Mouse (Mus musculus) liver, embryonic 16.5 days (tissue): ENCODE results near the gene Pdik1l. TPM values are rescaled to one million over a fixed set of nuclear protein-coding genes. Genes with fewer than 3 reads are reported as not detected.
"Not testable (repeated sequence)": the region's sequence is repeated elsewhere in the genome, so short reads cannot be mapped to it uniquely, and the experiment has no call there.

ENCODE experiments used
- ATAC-seq: fragments of 200-750 bp; cut with Nextera tagmentation; 2 replicates; pipeline ENCODE4 v1.8.0; 2017; ENCODE audit warnings: low read depth, mild to moderate bottlenecking, moderate number of reproducible peaks, moderate library complexity
- H3K27ac ChIP-seq: fragments of 300-500 bp; sonication (generic); 2 replicates; pipeline ENCODE4 v1.5.1; 2014; ENCODE audit warnings: mild to moderate bottlenecking, low read length
- H3K27me3 ChIP-seq: fragments of 300-500 bp; sonication (generic); 2 replicates; pipeline ENCODE4 v1.6.1; 2014; ENCODE audit warnings: low read depth, low read length, mixed read lengths; ENCODE audit not compliant: control insufficient read depth, insufficient read depth
- H3K36me3 ChIP-seq: fragments of 300-500 bp; sonication (generic); 2 replicates; pipeline ENCODE4 v1.6.1; 2014; ENCODE audit warnings: mild to moderate bottlenecking; ENCODE audit not compliant: control insufficient read depth, insufficient read depth
- H3K4me1 ChIP-seq: fragments of 300-500 bp; sonication (generic); 2 replicates; pipeline ENCODE4 v1.6.1; 2014; ENCODE audit warnings: low read depth, low read length, mixed read lengths; ENCODE audit not compliant: control insufficient read depth
- H3K4me2 ChIP-seq: fragments of 300-500 bp; sonication (generic); 2 replicates; pipeline ENCODE4 v1.6.1; 2014; ENCODE audit warnings: low read depth, low read length, mixed read lengths
- H3K4me3 ChIP-seq: fragments of 300-500 bp; sonication (generic); 2 replicates; pipeline ENCODE4 v1.5.1; 2014; ENCODE audit warnings: low read depth, mild to moderate bottlenecking, low read length
- H3K9ac ChIP-seq: fragments of 300-500 bp; sonication (generic); 2 replicates; pipeline ENCODE4 v1.6.1; 2014; ENCODE audit warnings: low read depth, low read length
- H3K9me3 ChIP-seq: fragments of 300-500 bp; sonication (generic); replicated peaks from 2 replicates; pipeline ENCODE4 v1.6.1; 2016; ENCODE audit warnings: low read length; ENCODE audit not compliant: control insufficient read depth
- WGBS: fragments of 180-500 bp; shearing (Covaris S2); extraction: QIAGEN DNeasy Blood & Tissue Kit; methylation state at CpG from one replicate; pipeline ENCODE4 v1.1.7; 2014; ENCODE audit not compliant: insufficient replicate concordance; 5-methylcytosine and 5-hydroxymethylcytosine counted together
- polyA plus RNA-seq: library from polyadenylated mRNA; unstranded; fragments of >200 nt; fragmentation: Nextera tagmentation; extraction: Ambion mirVana; gene quantifications from 2 replicates; pipeline ENCODE4 v1.2.1, GENCODE M21; 2015

Pdik1l gene
- polyA plus RNA-seq, 1 experiment from 2014 or later = 10.4 TPM

GRCm38 (mm10) chr4:134296096-134296495, 8.4 kb upstream of the Pdik1l start:
- H3K27ac ChIP-seq, H3K9me3 ChIP-seq, H3K9ac ChIP-seq, H3K4me3 ChIP-seq, H3K4me2 ChIP-seq, H3K36me3 ChIP-seq, H3K27me3 ChIP-seq, ATAC-seq, H3K4me1 ChIP-seq: not testable (repeated sequence)
- 70% methylated on average over 4 of the region's 4 CpGs for WGBS

GRCm38 (mm10) chr4:134293692-134294163, 6.0 kb upstream of the Pdik1l start:
- peaks cover 2% of the 10 kb centered on the region for H3K4me1 ChIP-seq
- no peak overlapping the region for H3K27ac ChIP-seq
- no peak overlapping the region for H3K9ac ChIP-seq
- peaks cover 8% of the 10 kb centered on the region; the same call in 1 of the 2 replicates for H3K27me3 ChIP-seq
- no peak overlapping the region for H3K4me3 ChIP-seq
- H3K36me3 ChIP-seq = no peaks in the 10 kb centered on the region
- H3K4me2 ChIP-seq = no peak overlapping the region
- 36% methylated on average over 9 of the region's 9 CpGs for WGBS
- peaks cover 3% of the 10 kb centered on the region; the same call in 1 of the 2 replicates for H3K9me3 ChIP-seq
- ATAC-seq = no peak

- Histone ChIP-seq H3K27me3 (peaks cover 8% of the 10 kb centered on the region; the same call in 1 of the 2 replicates), H3K4me1 (peaks cover 7% of the 10 kb centered on the region), H3K4me2 (no peak overlapping the region), H3K9me3 (peaks cover 3% of the 10 kb centered on the region; the same call in 1 of the 2 replicates), H3K9ac (no peak overlapping the region), H3K27ac (no peak overlapping the region), H3K36me3 (no peaks in the 10 kb centered on the region), H3K4me3 (no peak overlapping the region)
- no peak for ATAC-seq
- WGBS = 56% methylated on average over 18 of the region's 18 CpGs
Measured at GRCm38 (mm10) chr4:134293061-134293691, 5.5 kb upstream of the Pdik1l start.

GRCm38 (mm10) chr4:134292067-134292466, 4.4 kb upstream of the Pdik1l start:
- WGBS = 22% methylated on average over 7 of the region's 7 CpGs
- H3K27me3 ChIP-seq = peaks cover 8% of the 10 kb centered on the region; the same call in 1 of the 2 replicates
- H3K4me2 ChIP-seq = no peak overlapping the region
- H3K9me3 ChIP-seq = peaks cover 3% of the 10 kb centered on the region; the same call in 1 of the 2 replicates
- no peak overlapping the region for H3K4me3 ChIP-seq
- no peaks in the 10 kb centered on the region for H3K36me3 ChIP-seq
- no peak overlapping the region for H3K27ac ChIP-seq
- H3K4me1 ChIP-seq = peaks cover 10% of the 10 kb centered on the region
- no peak overlapping the region for H3K9ac ChIP-seq
- ATAC-seq = no peak

- WGBS = 33% methylated on average over 11 of the region's 11 CpGs
Measured at GRCm38 (mm10) chr4:134288397-134289256, 932 bp upstream of the Pdik1l start.

GRCm38 (mm10) chr4:134287168-134287564, 529 bp downstream of the Pdik1l start:
- ATAC-seq = peak; percentile 89
- Histone ChIP-seq H3K4me2 (peak overlapping the region; percentile 92), H3K36me3 (peaks cover 16% of the 10 kb centered on the region), H3K4me1 (peaks cover 27% of the 10 kb centered on the region), H3K4me3 (peak overlapping the region; percentile 98), H3K9me3 (no peaks in the 10 kb centered on the region), H3K27me3 (no peaks in the 10 kb centered on the region), H3K9ac (peak overlapping the region; percentile 98), H3K27ac (peak overlapping the region; percentile 99)
- under 1% methylated on average over 48 of the region's 59 CpGs for WGBS

More at GRCm38 (mm10) chr4:134288397-134289256, 932 bp upstream of the Pdik1l start:
- Histone ChIP-seq H3K4me2 (peak overlapping the region; percentile 92), H3K36me3 (peaks cover 7% of the 10 kb centered on the region), H3K27me3 (peaks cover 4% of the 10 kb centered on the region; the same call in 1 of the 2 replicates), H3K4me3 (peak overlapping the region; percentile 98), H3K9ac (peak overlapping the region; percentile 98), H3K27ac (peak overlapping the region; percentile 99), H3K4me1 (peaks cover 27% of the 10 kb centered on the region), H3K9me3 (no peaks in the 10 kb centered on the region)
- no peak for ATAC-seq

- Histone ChIP-seq H3K9ac (peak overlapping the region; percentile 98), H3K4me2 (peak overlapping the region; percentile 62), H3K4me1 (peaks cover 27% of the 10 kb centered on the region), H3K27ac (peak overlapping the region; percentile 99), H3K4me3 (peak overlapping the region; percentile 98), H3K27me3 (no peaks in the 10 kb centered on the region), H3K36me3 (peaks cover 22% of the 10 kb centered on the region), H3K9me3 (no peaks in the 10 kb centered on the region)
- peak; percentile 14 for ATAC-seq
- WGBS = under 1% methylated on average over 59 of the region's 59 CpGs
Measured at GRCm38 (mm10) chr4:134286226-134287167, 1.2 kb downstream of the Pdik1l start.

- Histone ChIP-seq H3K9me3 (no peaks in the 10 kb centered on the region), H3K4me2 (peak overlapping the region; percentile 62), H3K4me1 (peaks cover 27% of the 10 kb centered on the region), H3K36me3 (peaks cover 26% of the 10 kb centered on the region), H3K27ac (peak overlapping the region; percentile 65), H3K4me3 (no peak overlapping the region; the same call in 1 of the 2 replicates), H3K27me3 (no peaks in the 10 kb centered on the region), H3K9ac (peak overlapping the region; percentile 98)
- WGBS = 26% methylated on average over 2 of the region's 2 CpGs
- ATAC-seq = no peak
Measured at GRCm38 (mm10) chr4:134284942-134285341, 2.8 kb downstream of the Pdik1l start.
